Mouse (Mus musculus): ENCODE measurements around the gene Luzp2. TPM values are rescaled to one million over a fixed set of nuclear protein-coding genes. Genes with fewer than 3 reads are reported as not detected.

Luzp2 gene
- total and polyA plus RNA-seq, 3 experiments: 0.11 TPM; not detected in 2

GRCm38 (mm10) chr7:55189496-55189895 lies 354.2 kb downstream of the Luzp2 start:
- Histone ChIP-seq H3K4me3 (ENCODE audit: low read depth, low read length) (no peak overlapping the region), H3K9me3 (replicated peaks) (no peaks in the 10 kb centered on the region), H3K36me3 (replicated peaks) (no peaks in the 10 kb centered on the region), H3K4me1 (ENCODE audit: insufficient read depth, low read depth, low read length) (no peaks in the 10 kb centered on the region), H3K27me3 (ENCODE audit: insufficient read depth, low read length) (no peaks in the 10 kb centered on the region)
- TF ChIP-seq GATA2 (IDR thresholded peaks at IDR 0.05; ENCODE audit: borderline replicate concordance, low read depth, low read length) (no peak), TAL1 (conservative IDR thresholded peaks at IDR 0.05; ENCODE audit: low read depth, low read length) (no peak), POLR2AphosphoS5 (IDR thresholded peaks at IDR 0.05; ENCODE audit: insufficient replicate concordance, low read depth, low read length) (no peak), GATA1 (IDR thresholded peaks at IDR 0.05; ENCODE audit: borderline replicate concordance, low read length) (no peak), CTCF (IDR thresholded peaks at IDR 0.05; ENCODE audit: low read depth, low read length) (no peak)
- DNase-seq (ENCODE audit: low spot score) (no peak), ATAC-seq (ENCODE audit: extremely low read depth, insufficient number of reproducible peaks, low FRiP score, poor library complexity, severe bottlenecking) (no peak)

GRCm38 (mm10) chr7:55190655-55191054 lies 355.4 kb downstream of the Luzp2 start:
- ATAC-seq (ENCODE audit: extremely low read depth, insufficient number of reproducible peaks, low FRiP score, poor library complexity, severe bottlenecking): no peak

GRCm38 (mm10) chr7:55198806-55199205 lies 363.5 kb downstream of the Luzp2 start:
- no peaks in the 10 kb centered on the region for H3K4me1 ChIP-seq (ENCODE audit: insufficient read depth, low read depth, low read length)
- no peak for ATAC-seq (ENCODE audit: extremely low read depth, insufficient number of reproducible peaks, low FRiP score, poor library complexity, severe bottlenecking)
- H3K36me3 ChIP-seq (replicated peaks): no peaks in the 10 kb centered on the region

More at GRCm38 (mm10) chr7:55190655-55191054, 355.4 kb downstream of the Luzp2 start:
- no peaks in the 10 kb centered on the region for H3K4me1 ChIP-seq (ENCODE audit: insufficient read depth, low read depth, low read length)
- DNase-seq (ENCODE audit: low spot score): no peak
- H3K27me3 ChIP-seq (ENCODE audit: insufficient read depth, low read length): no peaks in the 10 kb centered on the region
- no peak overlapping the region for H3K4me3 ChIP-seq (ENCODE audit: low read depth, low read length)
- H3K36me3 ChIP-seq (replicated peaks): no peaks in the 10 kb centered on the region
- TF ChIP-seq POLR2AphosphoS5 (IDR thresholded peaks at IDR 0.05; ENCODE audit: insufficient replicate concordance, low read depth, low read length): no peak
- no peak for TF ChIP-seq CTCF (IDR thresholded peaks at IDR 0.05; ENCODE audit: low read depth, low read length)
- TF ChIP-seq GATA2 (IDR thresholded peaks at IDR 0.05; ENCODE audit: borderline replicate concordance, low read depth, low read length): no peak
- TF ChIP-seq GATA1 (IDR thresholded peaks at IDR 0.05; ENCODE audit: borderline replicate concordance, low read length): no peak
- no peak for TF ChIP-seq TAL1 (conservative IDR thresholded peaks at IDR 0.05; ENCODE audit: low read depth, low read length)
- no peaks in the 10 kb centered on the region for H3K9me3 ChIP-seq (replicated peaks)

GRCm38 (mm10) chr7:55222997-55223396 lies 387.7 kb downstream of the Luzp2 start:
- Histone ChIP-seq H3K27me3 (ENCODE audit: insufficient read depth, low read length) (no peaks in the 10 kb centered on the region), H3K4me1 (ENCODE audit: insufficient read depth, low read depth, low read length) (no peaks in the 10 kb centered on the region), H3K9me3 (replicated peaks) (no peaks in the 10 kb centered on the region), H3K36me3 (replicated peaks) (no peaks in the 10 kb centered on the region), H3K4me3 (ENCODE audit: low read depth, low read length) (no peak overlapping the region)
- no peak for DNase-seq (ENCODE audit: low spot score)
- ATAC-seq (ENCODE audit: extremely low read depth, insufficient number of reproducible peaks, low FRiP score, poor library complexity, severe bottlenecking): no peak
- TF ChIP-seq GATA2 (IDR thresholded peaks at IDR 0.05; ENCODE audit: borderline replicate concordance, low read depth, low read length) (no peak), TAL1 (conservative IDR thresholded peaks at IDR 0.05; ENCODE audit: low read depth, low read length) (no peak), POLR2AphosphoS5 (IDR thresholded peaks at IDR 0.05; ENCODE audit: insufficient replicate concordance, low read depth, low read length) (no peak), CTCF (IDR thresholded peaks at IDR 0.05; ENCODE audit: low read depth, low read length) (no peak), GATA1 (IDR thresholded peaks at IDR 0.05; ENCODE audit: borderline replicate concordance, low read length) (no peak)

More at GRCm38 (mm10) chr7:55198806-55199205, 363.5 kb downstream of the Luzp2 start:
- TF ChIP-seq CTCF (IDR thresholded peaks at IDR 0.05; ENCODE audit: low read depth, low read length): no peak
- no peak for TF ChIP-seq GATA2 (IDR thresholded peaks at IDR 0.05; ENCODE audit: borderline replicate concordance, low read depth, low read length)
- TF ChIP-seq TAL1 (conservative IDR thresholded peaks at IDR 0.05; ENCODE audit: low read depth, low read length): no peak
- TF ChIP-seq GATA1 (IDR thresholded peaks at IDR 0.05; ENCODE audit: borderline replicate concordance, low read length): no peak
- no peak for TF ChIP-seq POLR2AphosphoS5 (IDR thresholded peaks at IDR 0.05; ENCODE audit: insufficient replicate concordance, low read depth, low read length)
- Histone ChIP-seq H3K4me3 (ENCODE audit: low read depth, low read length) (no peak overlapping the region), H3K9me3 (replicated peaks) (no peaks in the 10 kb centered on the region), H3K27me3 (ENCODE audit: insufficient read depth, low read length) (no peaks in the 10 kb centered on the region)
- no peak for DNase-seq (ENCODE audit: low spot score)

GRCm38 (mm10) chr7:55229407-55229806 lies 394.1 kb downstream of the Luzp2 start:
- H3K9me3 ChIP-seq (replicated peaks): no peaks in the 10 kb centered on the region

More at GRCm38 (mm10) chr7:55229407-55229806, 394.1 kb downstream of the Luzp2 start:
- no peaks in the 10 kb centered on the region for H3K36me3 ChIP-seq (replicated peaks)
- TF ChIP-seq GATA2 (IDR thresholded peaks at IDR 0.05; ENCODE audit: borderline replicate concordance, low read depth, low read length): no peak
- no peak for TF ChIP-seq TAL1 (conservative IDR thresholded peaks at IDR 0.05; ENCODE audit: low read depth, low read length)
- TF ChIP-seq GATA1 (IDR thresholded peaks at IDR 0.05; ENCODE audit: borderline replicate concordance, low read length): no peak
- TF ChIP-seq CTCF (IDR thresholded peaks at IDR 0.05; ENCODE audit: low read depth, low read length): no peak
- TF ChIP-seq POLR2AphosphoS5 (IDR thresholded peaks at IDR 0.05; ENCODE audit: insufficient replicate concordance, low read depth, low read length): no peak
- H3K27me3 ChIP-seq (ENCODE audit: insufficient read depth, low read length): no peaks in the 10 kb centered on the region
- no peaks in the 10 kb centered on the region for H3K4me1 ChIP-seq (ENCODE audit: insufficient read depth, low read depth, low read length)
- DNase-seq (ENCODE audit: low spot score): no peak
- no peak for ATAC-seq (ENCODE audit: extremely low read depth, insufficient number of reproducible peaks, low FRiP score, poor library complexity, severe bottlenecking)
- no peak overlapping the region for H3K4me3 ChIP-seq (ENCODE audit: low read depth, low read length)

All from G1E (cell line).